Mouse (Mus musculus): ENCODE results near the gene Bcl2a1b. TPM values are rescaled to one million over a fixed set of nuclear protein-coding genes. Genes with fewer than 3 reads are reported as not detected.
A peak's percentile ranks its signal among the peaks of the same experiment; 100 is the strongest.
"Not testable (repeated sequence)": the region's sequence is repeated elsewhere in the genome, so short reads cannot be mapped to it uniquely, and the experiment has no call there.

Gene Bcl2a1b
- polyA plus RNA-seq, 1 experiment from 2014 or later = 3.1 TPM

- not testable (repeated sequence) for H3K36me3 ChIP-seq (ENCODE audit: control insufficient read depth, insufficient read depth, low read length); H3K27ac ChIP-seq (ENCODE audit: low read length); H3K4me1 ChIP-seq (ENCODE audit: control insufficient read depth, insufficient read depth, low read length); H3K9me3 ChIP-seq (ENCODE audit: control insufficient read depth, low read depth, low read length); H3K4me2 ChIP-seq (replicated peaks; ENCODE audit: low read depth, low read length); H3K27me3 ChIP-seq (ENCODE audit: control insufficient read depth, insufficient read depth, low read length); H3K9ac ChIP-seq (replicated peaks; ENCODE audit: low read depth, low read length); H3K4me3 ChIP-seq (ENCODE audit: low read depth, low read length); ATAC-seq (ENCODE audit: insufficient number of reproducible peaks, insufficient read depth, low FRiP score, low read depth)
- 63% methylated on average over 1 of the region's 1 CpGs for WGBS
These were observed 9.9 kb downstream of the Bcl2a1b start for GRCm38 (mm10) chr9:89208939-89209338.

- H3K27ac ChIP-seq (ENCODE audit: low read length); H3K9me3 ChIP-seq (ENCODE audit: control insufficient read depth, low read depth, low read length); H3K4me1 ChIP-seq (ENCODE audit: control insufficient read depth, insufficient read depth, low read length); H3K27me3 ChIP-seq (ENCODE audit: control insufficient read depth, insufficient read depth, low read length); H3K9ac ChIP-seq (replicated peaks; ENCODE audit: low read depth, low read length); H3K36me3 ChIP-seq (ENCODE audit: control insufficient read depth, insufficient read depth, low read length): not testable (repeated sequence)
- Histone ChIP-seq H3K4me2 (replicated peaks; ENCODE audit: low read depth, low read length) (peak within 1 kb of the TSS; percentile 36), H3K4me3 (ENCODE audit: low read depth, low read length) (peak within 1 kb of the TSS; percentile 25)
- peak; percentile 64 for ATAC-seq (ENCODE audit: insufficient number of reproducible peaks, insufficient read depth, low FRiP score, low read depth)
- 23% methylated on average over 9 of the region's 12 CpGs for whole genome bisulfite sequencing
These were observed 11.5 kb downstream of the Bcl2a1b start, which contains the start of gene Mthfs for GRCm38 (mm10) chr9:89210353-89211064. TSS of gene Mthfs (plus strand) at chr9:89210676.

- peak; percentile 94 for ATAC-seq (ENCODE audit: insufficient number of reproducible peaks, insufficient read depth, low FRiP score, low read depth)
- not testable (repeated sequence) for H3K9ac ChIP-seq (replicated peaks; ENCODE audit: low read depth, low read length)
These were observed 12.3 kb downstream of the Bcl2a1b start for GRCm38 (mm10) chr9:89211065-89211858.

GRCm38 (mm10) chr9:89212428-89212827, 13.4 kb downstream of the Bcl2a1b start:
- ATAC-seq (ENCODE audit: insufficient number of reproducible peaks, insufficient read depth, low FRiP score, low read depth); H3K4me2 ChIP-seq (replicated peaks; ENCODE audit: low read depth, low read length); H3K4me1 ChIP-seq (ENCODE audit: control insufficient read depth, insufficient read depth, low read length); H3K27me3 ChIP-seq (ENCODE audit: control insufficient read depth, insufficient read depth, low read length); H3K9me3 ChIP-seq (ENCODE audit: control insufficient read depth, low read depth, low read length); H3K36me3 ChIP-seq (ENCODE audit: control insufficient read depth, insufficient read depth, low read length); H3K27ac ChIP-seq (ENCODE audit: low read length); H3K4me3 ChIP-seq (ENCODE audit: low read depth, low read length); H3K9ac ChIP-seq (replicated peaks; ENCODE audit: low read depth, low read length): not testable (repeated sequence)
- 69% methylated on average over 1 of the region's 1 CpGs for WGBS

More at GRCm38 (mm10) chr9:89211065-89211858, 12.3 kb downstream of the Bcl2a1b start:
- WGBS = 9% methylated on average over 10 of the region's 44 CpGs
- not testable (repeated sequence) for H3K27ac ChIP-seq (ENCODE audit: low read length); H3K27me3 ChIP-seq (ENCODE audit: control insufficient read depth, insufficient read depth, low read length); H3K4me1 ChIP-seq (ENCODE audit: control insufficient read depth, insufficient read depth, low read length); H3K9me3 ChIP-seq (ENCODE audit: control insufficient read depth, low read depth, low read length); H3K36me3 ChIP-seq (ENCODE audit: control insufficient read depth, insufficient read depth, low read length)
- Histone ChIP-seq H3K4me3 (ENCODE audit: low read depth, low read length) (peak overlapping the region; percentile 25), H3K4me2 (replicated peaks; ENCODE audit: low read depth, low read length) (peak overlapping the region; percentile 31)

GRCm38 (mm10) chr9:89218174-89218573, 19.2 kb downstream of the Bcl2a1b start:
- not testable (repeated sequence) for H3K36me3 ChIP-seq (ENCODE audit: control insufficient read depth, insufficient read depth, low read length); H3K4me1 ChIP-seq (ENCODE audit: control insufficient read depth, insufficient read depth, low read length); H3K4me2 ChIP-seq (replicated peaks; ENCODE audit: low read depth, low read length); H3K9me3 ChIP-seq (ENCODE audit: control insufficient read depth, low read depth, low read length); ATAC-seq (ENCODE audit: insufficient number of reproducible peaks, insufficient read depth, low FRiP score, low read depth); H3K9ac ChIP-seq (replicated peaks; ENCODE audit: low read depth, low read length); H3K27ac ChIP-seq (ENCODE audit: low read length); H3K4me3 ChIP-seq (ENCODE audit: low read depth, low read length); H3K27me3 ChIP-seq (ENCODE audit: control insufficient read depth, insufficient read depth, low read length)
- 95% methylated on average over 4 of the region's 4 CpGs for WGBS

GRCm38 (mm10) chr9:89219668-89220067, 20.7 kb downstream of the Bcl2a1b start:
- WGBS = 92% methylated on average over 3 of the region's 4 CpGs

GRCm38 (mm10) chr9:89220704-89221287, 21.8 kb downstream of the Bcl2a1b start:
- H3K9ac ChIP-seq (replicated peaks; ENCODE audit: low read depth, low read length); H3K27me3 ChIP-seq (ENCODE audit: control insufficient read depth, insufficient read depth, low read length); H3K9me3 ChIP-seq (ENCODE audit: control insufficient read depth, low read depth, low read length); H3K4me2 ChIP-seq (replicated peaks; ENCODE audit: low read depth, low read length); ATAC-seq (ENCODE audit: insufficient number of reproducible peaks, insufficient read depth, low FRiP score, low read depth); H3K27ac ChIP-seq (ENCODE audit: low read length); H3K4me3 ChIP-seq (ENCODE audit: low read depth, low read length); H3K4me1 ChIP-seq (ENCODE audit: control insufficient read depth, insufficient read depth, low read length); H3K36me3 ChIP-seq (ENCODE audit: control insufficient read depth, insufficient read depth, low read length): not testable (repeated sequence)
- 71% methylated on average over 6 of the region's 6 CpGs for WGBS

More at GRCm38 (mm10) chr9:89219668-89220067, 20.7 kb downstream of the Bcl2a1b start:
- not testable (repeated sequence) for H3K9ac ChIP-seq (replicated peaks; ENCODE audit: low read depth, low read length); H3K4me2 ChIP-seq (replicated peaks; ENCODE audit: low read depth, low read length); H3K27ac ChIP-seq (ENCODE audit: low read length); ATAC-seq (ENCODE audit: insufficient number of reproducible peaks, insufficient read depth, low FRiP score, low read depth); H3K36me3 ChIP-seq (ENCODE audit: control insufficient read depth, insufficient read depth, low read length); H3K27me3 ChIP-seq (ENCODE audit: control insufficient read depth, insufficient read depth, low read length); H3K4me3 ChIP-seq (ENCODE audit: low read depth, low read length); H3K9me3 ChIP-seq (ENCODE audit: control insufficient read depth, low read depth, low read length); H3K4me1 ChIP-seq (ENCODE audit: control insufficient read depth, insufficient read depth, low read length)

GRCm38 (mm10) chr9:89226071-89226470, 27.1 kb downstream of the Bcl2a1b start:
- Histone ChIP-seq H3K4me2 (replicated peaks; ENCODE audit: low read depth, low read length) (no peak overlapping the region), H3K27me3 (ENCODE audit: control insufficient read depth, insufficient read depth, low read length) (no peaks in the 10 kb centered on the region), H3K9ac (replicated peaks; ENCODE audit: low read depth, low read length) (no peak overlapping the region), H3K4me3 (ENCODE audit: low read depth, low read length) (no peak overlapping the region), H3K9me3 (ENCODE audit: control insufficient read depth, low read depth, low read length) (no peaks in the 10 kb centered on the region), H3K4me1 (ENCODE audit: control insufficient read depth, insufficient read depth, low read length) (no peaks in the 10 kb centered on the region), H3K27ac (ENCODE audit: low read length) (no peak overlapping the region), H3K36me3 (ENCODE audit: control insufficient read depth, insufficient read depth, low read length) (no peaks in the 10 kb centered on the region)
- ATAC-seq (ENCODE audit: insufficient number of reproducible peaks, insufficient read depth, low FRiP score, low read depth) = no peak
- 40% methylated on average over 4 of the region's 4 CpGs for WGBS
